Mouse (Mus musculus) olfactory bulb, adult 2 months (tissue): ENCODE measurements around the gene Pm20d1.

Experiments
- CTCF ChIP-seq: fragments of 200-500 bp; IDR thresholded peaks from 2 replicates; pipeline ENCODE4 v1.5.1; 2012; ENCODE audit warnings: low read depth, mild to moderate bottlenecking, low read length, moderate library complexity; ENCODE audit not compliant: insufficient read depth
- POLR2A ChIP-seq: fragments of 200-500 bp; IDR thresholded peaks from 2 replicates; pipeline ENCODE4 v1.6.1; 2012; ENCODE audit warnings: mild to moderate bottlenecking, low read depth, low read length, moderate library complexity; ENCODE audit not compliant: insufficient read depth

DNA sequence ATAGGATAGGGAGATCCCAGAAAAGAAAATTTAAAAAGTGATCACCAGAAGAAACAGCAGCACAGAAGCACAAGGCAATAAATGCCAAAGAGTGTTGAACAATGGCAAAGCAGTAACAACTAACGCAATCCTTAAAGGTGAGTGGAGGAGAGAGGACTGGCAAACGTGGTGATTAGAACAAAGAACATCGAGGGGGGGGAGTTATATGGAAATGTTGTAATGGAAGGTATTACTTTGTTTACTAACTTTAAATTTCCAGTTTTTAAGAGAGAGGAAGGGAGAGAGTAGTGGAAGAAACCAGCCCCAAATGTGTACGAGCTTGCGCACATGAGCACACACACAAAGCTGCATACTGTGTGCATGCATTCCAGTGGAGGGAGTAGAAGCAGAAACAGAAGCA lies 68.4 kb downstream of the Pm20d1 start:
- TF ChIP-seq CTCF (no peak), POLR2A (no peak)
